Mouse (Mus musculus) gastrocnemius, adult 18-20 months (tissue): ENCODE measurements at regions not wholly inside any gene's neighbourhood (a gene's known extent, or its start where the extent isn't known, plus 50 kb on each side); places are given as distances from the start of the nearest gene placed in this dataset.

Source experiments
- DNase-seq: peaks from one replicate; pipeline ENCODE4 v3.0.0; 2021; ENCODE audit warnings: low spot score

DNA sequence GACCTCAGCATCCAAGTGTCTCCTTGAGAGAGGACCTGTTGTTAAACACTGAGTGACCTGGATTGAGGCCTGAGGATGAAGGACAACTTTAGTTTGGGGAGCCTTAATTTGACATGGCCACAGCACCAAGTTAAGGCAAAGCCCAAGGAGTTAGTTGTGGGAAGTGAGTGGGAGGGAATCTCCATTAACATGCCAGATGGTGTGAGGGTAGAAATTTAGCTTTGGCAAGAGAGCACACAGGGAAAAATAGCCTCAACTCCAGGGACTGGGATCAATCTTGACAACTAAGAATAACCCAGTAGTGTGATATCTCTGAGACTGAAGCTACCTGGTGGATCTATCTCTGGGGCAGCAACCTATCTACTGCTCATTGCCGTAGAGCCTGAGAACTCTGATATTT, 105.4 kb downstream of the Ahr start:
- no peak for DNase-seq

GRCm38 (mm10) chr12:35419206-35419605, 115.6 kb downstream of the Ahr start:
- DNase-seq, result no peak

- DNase-seq, result no peak
Observed at GRCm38 (mm10) chr12:35417943-35418342, 116.9 kb downstream of the Ahr start.

GRCm38 (mm10) chr12:35416583-35416982, 118.3 kb downstream of the Ahr start:
- no peak for DNase-seq

DNA sequence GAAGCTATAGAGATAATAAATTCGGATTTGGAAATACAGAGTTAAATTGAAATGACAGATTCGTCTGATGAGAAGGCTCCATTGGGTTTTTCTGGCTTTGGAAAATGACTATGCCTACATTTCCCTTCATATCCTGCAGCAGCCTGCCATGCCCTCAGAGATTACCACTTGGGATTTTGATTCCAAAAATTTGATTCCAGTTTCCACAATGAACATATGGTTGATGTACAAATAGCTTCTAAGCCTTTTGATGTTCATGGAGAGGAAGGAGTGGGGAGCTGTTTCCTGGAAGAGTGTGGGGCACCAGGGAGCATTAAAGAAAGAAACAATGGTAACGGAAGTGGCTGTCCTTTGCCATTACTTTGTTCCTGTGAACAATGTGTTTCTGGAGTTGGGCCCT, 122.1 kb downstream of the Ahr start:
- DNase-seq, result no peak

DNA sequence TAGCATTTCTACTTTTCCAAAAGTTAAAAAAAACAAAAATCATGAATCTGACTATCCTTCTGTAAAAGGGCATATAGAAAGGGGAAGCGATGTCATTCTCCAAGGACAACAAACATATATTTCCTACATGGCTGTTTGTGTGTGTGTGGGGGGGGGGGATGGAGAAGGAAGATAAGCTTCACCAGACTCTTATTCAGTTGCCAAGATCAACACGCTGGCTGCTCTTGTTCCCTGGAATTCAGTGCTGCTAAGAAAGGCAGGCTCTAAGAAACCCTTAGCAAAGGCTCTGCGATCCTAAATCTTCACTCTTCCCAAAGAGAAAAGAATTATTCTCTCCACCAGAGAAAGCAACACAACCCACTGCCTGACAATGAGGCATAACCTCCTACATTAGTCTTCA, 126.4 kb downstream of the Ahr start:
- no peak for DNase-seq

- DNase-seq, result no peak
Observed at GRCm38 (mm10) chr12:35408044-35408443, 126.8 kb downstream of the Ahr start.

GRCm38 (mm10) chr12:35401853-35402252, 133.0 kb downstream of the Ahr start:
- DNase-seq, result no peak

- DNase-seq, result no peak
Observed at GRCm38 (mm10) chr12:35401219-35401618, 133.6 kb downstream of the Ahr start.

GRCm38 (mm10) chr12:35395211-35395610, 139.6 kb downstream of the Ahr start:
- no peak for DNase-seq

DNA sequence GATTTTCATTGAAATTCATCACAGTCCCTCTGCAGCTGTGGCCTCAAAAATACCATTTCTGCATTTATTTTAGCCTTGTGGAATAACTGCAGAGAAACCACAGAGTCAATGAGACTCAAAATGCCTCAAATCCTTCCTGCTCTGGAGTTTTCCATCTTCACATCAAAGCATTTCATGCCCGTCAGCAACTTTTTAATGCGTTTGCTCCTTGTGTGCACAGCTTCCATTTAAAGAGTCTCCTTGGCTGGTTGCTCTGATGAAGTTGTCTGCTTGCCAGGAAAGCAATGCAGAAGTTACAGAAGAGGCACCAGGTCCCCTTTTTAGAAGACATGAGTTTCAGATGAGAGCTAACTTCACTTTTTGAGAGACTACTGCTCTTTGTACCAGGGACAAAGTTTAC, 142.7 kb downstream of the Ahr start:
- DNase-seq, result peak; percentile 7

GRCm38 (mm10) chr12:35390266-35390665, 144.6 kb downstream of the Ahr start:
- no peak for DNase-seq

GRCm38 (mm10) chr12:35389839-35390238, 145.0 kb downstream of the Ahr start:
- DNase-seq, result no peak

DNA sequence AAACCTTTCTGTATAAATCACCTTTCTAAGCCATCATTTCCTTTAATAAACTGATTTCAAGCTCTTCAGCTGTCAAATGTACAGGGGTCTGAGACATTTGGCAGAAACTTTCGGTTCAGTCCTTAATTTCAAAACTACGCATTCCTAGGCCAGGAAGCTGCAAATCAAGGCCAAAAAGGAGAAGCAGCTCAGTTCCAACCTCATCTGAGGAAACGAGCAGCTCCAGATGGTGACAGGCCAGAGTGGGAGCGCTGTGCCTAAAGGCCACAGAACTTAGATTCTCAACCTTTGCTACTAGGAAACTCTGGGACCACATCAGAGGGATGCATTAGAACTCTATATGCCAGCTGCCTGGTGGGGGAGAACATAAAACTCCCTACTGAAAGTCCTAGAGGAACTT, 150.6 kb downstream of the Ahr start:
- DNase-seq, result no peak

DNA sequence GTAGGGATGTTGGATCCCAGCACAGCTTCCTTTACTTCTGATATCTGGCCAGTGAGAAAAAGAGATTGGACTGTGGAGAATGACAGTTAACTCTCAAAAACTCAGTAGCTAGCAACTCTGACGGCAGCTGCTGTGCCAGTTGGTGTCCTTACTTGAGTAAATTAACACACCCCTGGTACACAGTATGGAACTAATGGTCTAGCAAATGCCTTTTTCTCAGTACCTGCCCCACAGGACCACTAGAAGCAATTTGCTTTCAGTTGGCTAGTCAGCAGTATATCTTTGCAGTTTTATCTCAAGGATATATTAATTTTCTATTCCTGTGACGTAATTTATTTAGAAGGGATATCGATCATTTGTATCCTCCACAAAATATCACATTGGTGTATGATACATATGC, 157.6 kb downstream of the Ahr start:
- no peak for DNase-seq

DNA sequence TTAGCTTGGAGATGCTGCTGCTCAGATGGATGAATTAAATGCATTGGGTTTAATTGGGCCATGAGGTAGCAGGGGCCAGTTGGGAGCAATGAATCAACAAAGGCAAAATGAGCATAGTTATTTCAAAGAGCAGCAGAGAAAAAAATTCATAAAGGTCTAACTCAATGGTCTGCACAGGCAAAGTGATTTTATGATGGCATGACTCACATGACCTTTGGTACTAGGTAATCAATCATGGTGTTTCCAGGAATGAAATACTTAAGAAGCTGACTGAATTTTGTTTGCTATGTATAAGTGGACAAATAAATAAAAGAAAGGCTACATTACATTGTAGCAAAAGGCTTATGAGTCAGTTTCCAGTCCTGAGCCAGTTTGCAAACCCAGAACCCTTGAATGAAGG, 158.5 kb downstream of the Ahr start:
- no peak for DNase-seq

DNA sequence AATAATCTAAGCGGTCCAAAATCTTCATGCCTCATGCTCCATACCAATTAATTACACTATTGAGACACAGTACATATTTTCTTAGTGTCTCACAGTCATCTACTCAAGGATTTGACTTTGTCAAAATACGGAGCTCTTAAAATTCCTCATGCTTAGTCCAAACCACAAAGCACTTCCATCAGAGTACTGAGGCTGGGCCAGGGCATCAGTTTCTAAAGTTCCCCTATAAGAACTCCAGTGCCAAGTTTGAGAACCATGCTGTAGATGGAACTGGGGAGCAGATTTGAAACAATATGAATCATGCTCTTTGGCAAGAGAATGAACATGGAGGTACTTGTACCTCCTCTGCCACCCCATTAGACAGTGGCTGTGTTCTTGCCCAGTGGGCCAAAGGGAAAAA, 176.9 kb downstream of the Ahr start:
- no peak for DNase-seq

- no peak for DNase-seq
Observed at GRCm38 (mm10) chr12:35338191-35338954, 196.5 kb downstream of the Ahr start.

- no peak for DNase-seq
Observed at GRCm38 (mm10) chr12:35336314-35336713, 198.5 kb downstream of the Ahr start.

DNA sequence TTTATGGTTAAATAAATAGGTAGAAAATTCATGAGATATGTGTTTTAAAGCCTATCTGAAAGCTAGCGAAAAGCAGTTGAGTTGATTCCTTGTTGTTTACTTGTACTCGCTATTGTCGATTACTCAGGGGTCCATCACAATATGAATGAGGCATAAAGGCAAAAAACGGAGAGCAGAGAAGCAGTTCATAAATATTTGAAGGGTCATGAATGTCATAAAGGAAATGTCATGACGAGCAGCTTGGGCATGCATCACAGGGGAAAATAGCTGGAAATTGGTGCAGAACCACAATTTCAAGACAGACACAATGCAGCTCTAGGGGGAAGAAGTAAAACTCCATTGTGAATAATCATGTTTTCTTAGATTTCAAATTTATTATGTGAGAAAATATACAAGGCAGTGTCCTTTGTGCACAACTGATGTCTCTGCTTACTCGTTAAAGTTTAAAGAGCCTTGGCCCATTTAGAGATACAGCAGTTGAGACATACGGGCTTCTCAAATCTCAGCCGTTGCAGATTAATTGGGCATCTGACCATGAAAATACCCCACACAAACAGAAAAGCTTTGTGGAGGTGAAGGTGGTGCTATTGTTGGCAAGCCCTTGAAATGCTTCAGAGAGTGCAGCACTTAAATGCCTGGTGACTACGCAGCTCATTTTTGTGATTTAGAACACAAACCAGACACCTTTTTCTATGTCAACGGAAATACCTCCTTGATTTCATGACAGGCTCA, 200.3 kb downstream of the Ahr start:
- no peak for DNase-seq

DNA sequence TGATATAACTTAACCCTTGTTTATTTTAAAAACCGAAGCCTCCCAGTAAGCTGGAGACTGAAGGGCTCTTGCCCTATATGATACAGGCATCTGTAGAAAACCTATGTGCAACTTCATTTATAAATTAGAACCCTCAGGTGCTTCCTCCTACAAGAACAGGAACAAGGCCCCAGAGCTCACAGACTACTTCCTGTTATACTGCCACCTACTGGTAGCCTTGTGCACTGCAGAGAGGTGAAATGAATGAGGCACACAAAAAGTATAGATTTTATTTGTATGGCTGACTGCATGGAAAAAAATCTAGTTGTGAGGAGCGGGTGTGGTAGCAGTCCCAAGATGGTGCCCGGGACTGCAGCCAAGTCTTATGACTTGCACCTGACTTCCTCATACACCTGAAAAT, 203.5 kb downstream of the Ahr start:
- no peak for DNase-seq

DNA sequence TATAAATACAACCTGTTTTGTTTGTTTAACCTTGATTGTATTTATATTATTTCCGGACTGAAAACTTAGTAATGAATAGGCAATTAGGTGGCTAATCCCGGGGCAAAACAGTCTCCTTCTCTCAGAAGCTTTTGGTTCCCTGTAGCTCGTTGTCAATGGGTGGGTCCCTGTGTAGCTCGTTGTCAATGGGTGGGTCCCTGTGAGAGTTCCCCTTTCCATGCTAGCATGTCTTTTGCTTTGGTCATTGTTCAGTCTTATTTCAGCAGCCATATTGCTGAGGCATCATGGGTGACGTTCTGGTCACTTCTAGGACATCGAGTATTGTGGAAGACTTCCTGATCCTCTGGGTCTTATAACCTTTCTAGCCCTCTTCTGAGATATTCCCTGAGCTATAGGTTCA, 205.1 kb downstream of the Ahr start:
- DNase-seq, result no peak

DNA sequence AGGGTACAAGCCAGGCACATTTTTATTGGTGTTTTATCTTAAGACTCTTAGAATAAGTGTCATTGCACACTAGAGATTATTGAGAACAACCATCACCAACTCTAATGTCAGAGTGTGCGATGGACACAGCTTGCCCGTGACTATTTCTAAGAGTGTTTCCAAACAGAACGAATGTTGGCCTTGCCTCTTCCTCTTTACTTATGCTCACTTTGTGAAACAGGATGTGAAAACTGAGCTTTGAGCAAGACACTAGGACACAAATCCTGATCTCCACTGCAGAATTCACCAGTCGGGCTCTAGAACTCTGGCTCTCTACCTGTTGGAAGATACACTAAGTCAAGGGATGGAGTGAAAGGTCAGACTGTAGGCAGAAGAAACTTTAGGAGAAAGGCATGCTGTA, 215.3 kb downstream of the Ahr start:
- no peak for DNase-seq
